Mouse (Mus musculus) 416B (cell line): ENCODE data around the gene Tas2r134.

Experiments
- DNase-seq: peaks from one replicate; pipeline ENCODE4 v3.0.0; 2011; ENCODE audit warnings: low read depth

Gene Tas2r134

DNA sequence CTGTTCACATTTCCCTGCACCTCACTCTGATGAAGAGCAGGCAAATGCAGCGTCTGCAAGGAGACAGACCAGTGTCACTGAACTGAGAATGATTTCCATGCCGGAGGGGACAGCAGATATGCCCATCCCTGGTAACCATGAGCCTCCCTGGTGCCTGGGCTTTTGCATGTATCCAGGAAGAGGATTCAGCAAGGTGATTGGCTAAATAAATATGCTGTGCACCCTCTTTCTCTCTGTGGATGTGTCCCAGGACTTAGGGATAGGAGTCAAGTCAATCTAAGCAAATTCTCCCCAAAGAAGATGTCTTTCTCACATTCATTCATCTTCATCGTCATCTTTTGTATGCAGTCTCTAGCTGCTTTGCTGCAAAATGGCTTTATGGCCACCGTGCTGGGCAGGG is at the start of gene Tas2r134:
Gene Tas2r134 (plus strand): TSS at position 301 of the 400 bp plus-strand sequence.
- no peak for DNase-seq

GRCm38 (mm10) chr2:51579767-51580166 is 47.5 kb upstream of the Tas2r134 start:
- no peak for DNase-seq

DNA sequence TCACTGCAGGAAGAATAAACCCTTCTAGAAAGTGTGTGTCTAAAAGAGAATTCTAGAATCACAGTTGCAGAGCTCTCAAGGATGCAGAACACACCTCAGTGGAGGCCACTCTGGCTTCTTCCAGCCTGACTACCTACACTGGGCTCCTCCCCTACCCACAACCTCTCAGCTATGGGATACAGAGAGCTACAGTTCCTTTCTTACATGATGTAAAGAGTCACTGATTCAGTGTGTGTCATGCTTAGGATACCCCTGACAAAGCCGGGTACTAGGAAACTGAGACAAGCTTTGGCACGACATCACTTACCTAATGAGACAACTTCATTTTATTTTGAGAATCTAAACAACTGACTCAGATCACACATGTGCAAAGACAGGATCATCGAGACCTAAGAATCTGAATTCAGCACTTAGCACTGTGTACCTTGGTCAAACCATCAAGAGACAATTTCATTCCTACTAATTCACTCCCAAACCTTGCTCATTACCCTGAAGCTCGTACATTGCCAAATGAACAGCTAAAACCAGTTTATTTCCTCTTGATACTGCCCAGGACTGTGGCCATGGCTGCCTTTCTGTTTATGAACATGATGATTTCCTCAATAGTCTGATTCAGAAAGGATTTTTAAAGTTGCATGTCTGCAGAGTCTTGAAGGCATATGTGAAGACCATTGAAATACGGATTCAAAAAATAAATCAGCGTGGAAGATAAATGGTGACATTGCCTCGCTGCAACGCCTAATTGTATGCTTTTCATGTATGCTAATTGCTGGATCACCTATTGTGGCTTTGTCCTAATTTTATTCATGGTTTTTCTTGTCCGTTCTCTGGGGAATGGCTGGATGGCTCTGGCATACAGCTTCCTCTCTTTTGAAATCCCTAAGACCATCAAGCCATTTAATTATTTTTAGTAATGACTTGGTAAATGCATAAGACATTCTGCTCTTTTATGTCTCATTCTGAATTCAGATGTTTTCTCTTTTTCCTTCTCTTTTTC is 43.0 kb upstream of the Tas2r134 start:
- DNase-seq, result no peak

DNA sequence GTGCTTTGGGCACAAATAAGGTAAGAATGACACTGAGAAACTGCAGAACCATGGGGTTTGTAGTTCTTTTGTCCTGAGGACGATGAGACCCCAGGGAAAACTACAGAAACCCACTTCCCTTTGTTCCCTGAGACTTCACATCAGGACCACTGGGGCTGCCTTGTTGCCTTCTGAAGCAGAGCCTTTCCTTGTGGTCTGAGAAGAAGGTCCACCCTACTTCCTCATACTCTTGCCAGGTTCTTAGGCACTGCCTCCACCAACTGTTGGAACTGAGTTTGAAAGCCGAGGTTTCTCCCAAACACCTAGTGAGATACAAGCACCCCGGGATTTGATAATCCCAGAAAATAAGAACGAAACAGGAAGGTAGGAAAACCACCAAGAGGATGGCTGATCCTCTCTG is 39.0 kb upstream of the Tas2r134 start:
- DNase-seq, result no peak

GRCm38 (mm10) chr2:51588895-51589294 is 38.4 kb upstream of the Tas2r134 start:
- DNase-seq, result no peak

- no peak for DNase-seq
Observed at GRCm38 (mm10) chr2:51589627-51590026, 37.7 kb upstream of the Tas2r134 start.

GRCm38 (mm10) chr2:51590308-51590707 is 37.0 kb upstream of the Tas2r134 start:
- DNase-seq, result no peak

DNA sequence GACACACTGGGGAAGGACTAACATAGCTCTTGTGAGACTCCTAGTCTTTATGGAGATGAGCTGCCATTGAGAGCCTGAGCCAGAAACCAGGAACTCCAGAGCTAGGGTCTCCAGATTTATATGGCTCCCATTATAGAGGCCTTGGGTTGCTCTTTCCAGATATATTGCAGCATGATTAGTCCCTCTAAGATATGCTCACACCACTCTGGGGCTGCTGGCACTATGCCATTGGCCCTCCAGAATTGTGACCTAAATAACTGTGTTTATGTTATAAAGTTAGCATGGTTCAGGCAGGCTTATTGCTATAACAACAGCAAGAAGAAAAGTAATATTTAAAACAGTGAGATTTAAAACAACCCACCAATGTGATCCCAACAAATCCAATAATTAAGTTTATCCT is 35.2 kb upstream of the Tas2r134 start:
- no peak for DNase-seq

DNA sequence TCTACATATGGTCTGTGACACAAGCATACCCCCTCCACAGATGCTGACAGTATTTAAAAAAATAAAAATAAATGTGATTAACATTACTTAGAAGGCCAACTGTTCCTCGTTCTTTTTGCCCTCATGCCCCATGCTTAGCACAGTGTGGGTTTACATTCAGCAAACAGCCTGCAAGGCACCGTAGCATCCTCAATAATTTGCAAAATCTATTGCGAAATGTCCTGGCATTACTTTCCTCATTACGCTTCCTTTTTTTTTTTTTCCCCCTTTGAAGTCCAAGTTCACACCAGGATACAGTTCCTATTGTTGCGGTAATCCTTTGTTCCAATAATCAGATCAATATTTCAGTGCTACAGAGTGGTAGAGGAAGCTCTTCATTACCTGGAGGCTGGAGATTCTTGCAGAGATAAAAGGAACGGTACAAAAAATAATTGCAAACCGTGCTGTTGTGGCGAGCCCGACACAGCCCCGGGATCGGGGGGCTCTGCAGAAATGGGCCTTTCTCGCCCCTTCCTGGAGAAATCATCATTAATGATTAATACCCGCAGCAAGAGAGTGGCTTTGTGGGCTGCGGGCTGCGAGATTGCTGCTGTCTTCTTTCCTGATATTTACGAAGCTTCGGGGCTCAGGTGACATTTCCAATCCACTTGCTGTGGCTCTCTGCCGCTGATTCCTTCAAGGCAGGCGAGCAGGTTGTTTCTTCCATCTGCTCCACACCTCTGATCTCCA is 27.7 kb upstream of the Tas2r134 start:
- no peak for DNase-seq

DNA sequence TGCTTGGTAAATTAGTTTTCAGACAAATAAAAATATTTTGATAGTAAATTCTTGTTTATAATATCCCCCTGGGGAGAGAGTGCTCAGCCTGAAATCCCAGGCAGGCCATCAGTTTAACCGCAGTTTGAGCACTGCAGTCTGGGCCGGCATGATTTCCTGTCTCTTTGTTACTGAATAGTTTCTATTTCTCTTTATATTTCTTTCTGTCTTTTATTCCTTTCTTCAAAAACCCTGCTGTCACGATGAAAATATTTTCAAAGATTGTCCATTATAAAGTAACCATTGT is 27.2 kb upstream of the Tas2r134 start:
- no peak for DNase-seq

DNA sequence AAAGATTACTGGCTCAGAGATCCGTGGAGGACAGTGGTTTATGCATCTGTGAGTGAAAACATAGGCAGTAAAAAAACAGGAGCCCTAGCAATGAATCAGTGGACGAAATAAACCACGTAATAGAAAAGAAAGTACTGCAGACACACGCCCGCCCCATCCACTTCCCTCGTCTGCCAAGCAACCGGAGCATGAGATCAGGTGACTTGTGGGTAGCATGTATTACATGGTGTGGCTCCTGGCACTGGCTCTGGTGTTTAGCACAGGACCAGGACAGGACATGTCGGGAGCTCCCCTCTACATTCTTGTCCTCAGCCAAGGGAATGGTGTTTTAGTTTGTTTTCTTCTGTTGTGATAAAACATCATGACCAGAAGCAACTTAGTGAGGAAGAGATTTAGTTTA is 26.4 kb upstream of the Tas2r134 start:
- DNase-seq, result no peak

- DNase-seq, result no peak
Observed at GRCm38 (mm10) chr2:51610305-51610704, 17.0 kb upstream of the Tas2r134 start.

GRCm38 (mm10) chr2:51610897-51611296 is 16.4 kb upstream of the Tas2r134 start:
- no peak for DNase-seq

DNA sequence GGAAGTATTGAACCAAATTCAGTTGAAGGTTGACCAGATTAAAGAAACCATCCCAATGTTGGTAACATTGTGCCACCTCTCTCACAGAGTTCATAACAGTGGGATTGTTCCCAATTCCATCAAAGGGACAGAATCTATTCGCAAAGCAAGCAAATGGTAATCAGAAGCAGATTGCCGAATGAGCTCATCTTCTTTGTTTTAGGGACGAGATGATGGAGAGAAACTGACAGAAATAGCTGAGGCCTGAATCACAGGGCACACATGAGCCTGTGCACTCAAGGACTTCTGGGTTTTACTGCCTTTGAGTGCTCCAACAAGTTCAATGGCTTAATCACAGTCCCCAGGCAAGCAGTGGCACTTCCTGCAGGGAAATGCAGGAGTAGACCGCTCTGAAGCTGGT is 13.6 kb upstream of the Tas2r134 start:
- DNase-seq, result no peak

- no peak for DNase-seq
Observed at GRCm38 (mm10) chr2:51621931-51622330, 5.4 kb upstream of the Tas2r134 start.

GRCm38 (mm10) chr2:51626007-51626406 is 1.3 kb upstream of the Tas2r134 start:
- no peak for DNase-seq

- no peak for DNase-seq
Observed at GRCm38 (mm10) chr2:51631428-51631827, 4.1 kb downstream of the Tas2r134 start.

DNA sequence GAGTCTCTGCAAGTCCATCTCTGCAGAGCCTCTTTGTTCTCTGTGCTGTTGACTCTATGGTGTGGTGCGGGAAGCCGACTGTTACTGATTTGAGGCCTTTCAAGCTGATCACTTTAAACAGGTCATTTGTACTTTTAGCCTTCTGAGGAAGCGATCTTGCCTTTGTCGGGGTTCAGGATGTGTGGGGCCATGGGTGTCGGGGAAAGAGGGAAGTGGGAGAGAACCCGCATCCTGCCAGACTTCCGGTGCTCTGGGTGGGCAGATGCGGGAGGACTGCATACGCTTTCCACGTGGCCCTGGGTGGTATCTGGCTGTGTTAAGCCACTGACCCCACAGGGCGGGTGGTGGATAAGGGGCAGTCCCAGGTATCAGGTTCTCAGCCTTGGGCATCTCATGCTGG is 10.4 kb downstream of the Tas2r134 start:
- no peak for DNase-seq

- no peak for DNase-seq
Observed at GRCm38 (mm10) chr2:51641635-51642034, 14.3 kb downstream of the Tas2r134 start.

DNA sequence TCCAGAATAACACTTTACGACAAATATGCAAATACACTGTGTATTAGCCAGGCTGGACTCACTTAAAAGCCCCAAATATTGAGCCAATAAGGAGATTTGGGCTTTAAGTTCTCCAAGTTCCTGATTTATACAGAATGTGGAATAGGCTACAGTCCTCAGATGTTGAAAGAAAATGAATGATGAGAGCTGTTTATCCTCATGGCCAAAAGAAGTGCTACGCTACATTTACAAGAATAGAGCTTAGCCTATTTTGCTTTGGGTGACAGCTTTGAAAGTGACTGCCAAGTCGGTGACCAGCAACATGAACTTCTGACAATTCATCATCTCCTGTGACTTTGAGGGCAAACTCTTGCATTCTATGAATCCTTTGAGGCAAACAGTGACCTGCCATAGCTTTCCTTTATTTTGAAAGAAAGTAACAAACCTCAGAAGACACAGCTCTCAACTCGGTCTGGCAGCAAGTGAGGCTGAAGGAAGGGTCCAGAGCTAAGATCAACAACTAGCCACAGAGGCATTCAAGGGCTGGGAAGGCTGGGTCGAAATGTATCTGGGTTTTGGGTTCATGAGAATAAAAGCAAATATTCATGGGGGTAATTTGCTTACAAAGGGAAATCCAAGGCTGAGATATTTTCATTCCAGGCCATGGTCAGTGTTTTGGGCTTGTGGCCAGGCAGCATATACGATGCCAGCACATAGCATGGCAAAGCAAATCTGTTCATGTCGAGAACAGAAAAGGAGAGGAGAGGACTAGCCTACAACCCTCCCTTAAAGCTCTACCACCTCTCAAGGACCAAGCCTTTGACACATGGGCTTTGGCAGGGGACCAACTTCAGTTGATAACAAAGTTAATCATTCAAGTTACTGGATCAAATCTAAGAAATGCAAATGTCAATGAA is 16.2 kb downstream of the Tas2r134 start:
- DNase-seq, result no peak

- no peak for DNase-seq
Observed at GRCm38 (mm10) chr2:51647972-51648371, 20.7 kb downstream of the Tas2r134 start.

DNA sequence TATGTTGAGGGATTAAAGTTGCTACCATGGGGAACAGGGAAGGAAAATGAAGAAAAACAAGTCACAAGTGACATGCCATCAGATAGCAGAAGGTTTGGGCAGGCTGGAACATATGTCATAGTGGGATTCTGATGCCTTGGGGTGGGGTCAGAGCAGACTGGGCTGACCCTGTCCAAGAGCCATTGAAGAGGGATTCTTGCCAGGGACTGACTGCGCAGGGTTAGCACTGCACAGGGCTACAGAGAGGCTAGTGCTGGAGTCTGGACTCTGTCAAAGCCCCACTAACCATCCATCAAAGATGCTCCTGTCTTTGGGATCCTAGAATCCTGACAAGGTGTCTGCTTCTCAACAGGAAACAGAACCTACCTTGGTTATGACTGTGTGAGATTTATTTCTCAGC is 22.6 kb downstream of the Tas2r134 start:
- no peak for DNase-seq
